Mouse (Mus musculus) splenic B cell, adult 2 months (primary cell): Measurements from ENCODE around the gene Spryd4.
"Not testable (repeated sequence)": the region's sequence is repeated elsewhere in the genome, so short reads cannot be mapped to it uniquely, and the experiment has no call there.

Source experiments
- DNase-seq: peaks from one replicate; pipeline ENCODE4 v3.0.0-alpha.2; 2011; ENCODE audit warnings: low read depth, low spot score
- H3K27me3 ChIP-seq: 2 replicates; pipeline ENCODE4 v1.6.1; 2012; ENCODE audit warnings: mild to moderate bottlenecking, low read length, moderate library complexity, mixed read lengths; ENCODE audit not compliant: control insufficient read depth, poor library complexity, insufficient read depth, severe bottlenecking
- H3K36me3 ChIP-seq: 2 replicates; pipeline ENCODE4 v1.6.1; 2012; ENCODE audit warnings: mild to moderate bottlenecking, low read length, moderate library complexity, mixed read lengths; ENCODE audit not compliant: control insufficient read depth, poor library complexity, insufficient read depth, severe bottlenecking

Gene Spryd4

DNA sequence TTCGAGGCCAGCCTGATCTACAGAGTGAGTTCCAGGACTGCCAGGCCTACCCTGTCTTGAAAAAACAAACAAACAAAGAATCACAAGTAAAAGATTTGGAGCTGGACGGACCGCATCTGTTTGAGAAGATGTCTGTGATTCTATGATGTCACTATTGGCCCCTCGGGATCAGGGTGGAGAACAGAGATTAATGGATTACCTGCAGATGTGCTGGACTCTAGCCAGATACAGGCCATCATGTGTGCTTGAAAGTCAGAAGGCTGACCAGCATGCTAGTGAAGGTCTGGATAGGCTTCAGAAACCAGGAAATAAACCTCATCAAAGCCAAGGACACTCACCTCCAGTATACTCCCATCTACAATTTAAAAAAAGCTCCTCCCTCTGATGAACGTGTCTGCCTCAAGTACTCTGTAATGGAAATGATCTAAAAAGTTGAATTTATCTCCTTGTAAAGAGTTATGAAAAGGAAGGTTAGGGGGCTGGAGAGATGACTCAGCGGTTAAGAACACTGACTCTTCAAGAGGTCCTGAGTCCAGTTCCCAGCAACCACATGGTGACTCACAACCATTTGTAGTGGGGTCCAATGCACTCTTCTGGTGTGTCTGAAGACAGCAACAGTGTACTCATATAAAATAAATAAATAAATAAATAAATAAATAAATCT is 26.2 kb downstream of the Spryd4 start:
- Histone ChIP-seq H3K27me3 (no peaks in the 10 kb centered on the region; the same call in 1 of the 2 replicates), H3K36me3 (no peaks in the 10 kb centered on the region)
- no peak for DNase-seq

DNA sequence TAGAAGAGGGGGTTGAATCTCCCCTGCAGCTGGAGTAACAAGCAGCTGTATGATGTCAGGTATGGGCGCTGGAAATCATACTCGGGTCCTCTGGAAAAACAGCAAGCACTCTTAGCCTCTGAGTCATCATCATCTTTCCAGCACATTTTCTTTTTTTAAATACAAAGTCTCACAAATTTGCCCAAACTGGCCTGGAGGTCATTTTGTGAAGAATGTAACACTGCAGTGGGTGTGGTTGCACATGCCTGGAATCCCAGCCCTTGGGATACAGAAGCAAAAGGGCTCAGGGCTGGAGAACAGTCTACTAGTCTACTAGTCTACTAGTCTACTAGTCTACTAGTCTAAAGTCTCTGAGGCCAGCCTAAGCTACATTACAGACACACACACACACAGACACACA is 27.3 kb downstream of the Spryd4 start:
- H3K27me3 ChIP-seq: no peaks in the 10 kb centered on the region; the same call in 1 of the 2 replicates
- no peaks in the 10 kb centered on the region for H3K36me3 ChIP-seq
- no peak for DNase-seq

GRCm38 (mm10) chr10:128179989-128180388 is 31.6 kb downstream of the Spryd4 start, which contains the start of gene Rbms2:
Gene Rbms2 (minus strand): TSS chr10:128180297.
- no peaks in the 10 kb centered on the region for H3K36me3 ChIP-seq
- DNase-seq: no peak
- H3K27me3 ChIP-seq: no peaks in the 10 kb centered on the region; the same call in 1 of the 2 replicates

DNA sequence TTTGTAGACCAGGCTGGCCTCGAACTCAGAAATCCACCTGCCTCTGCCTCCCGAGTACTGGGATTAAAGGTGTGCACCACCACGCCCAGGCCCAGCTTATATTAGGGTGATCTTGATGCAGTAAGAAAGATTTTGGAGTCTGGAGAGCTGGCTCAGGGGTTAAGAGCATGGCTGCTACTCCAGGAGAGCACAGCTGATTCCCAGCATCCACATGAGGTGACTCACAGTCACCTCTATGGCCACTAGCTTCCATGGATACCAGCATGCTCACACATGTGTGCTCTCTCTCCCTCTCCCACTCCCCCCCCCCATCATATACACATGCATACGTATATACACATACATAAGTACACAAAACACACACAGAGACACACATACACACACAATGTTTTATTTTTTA is 34.3 kb downstream of the Spryd4 start:
- no peak for DNase-seq
- Histone ChIP-seq H3K27me3 (no peaks in the 10 kb centered on the region), H3K36me3 (no peaks in the 10 kb centered on the region)

GRCm38 (mm10) chr10:128175996-128176755 is 35.4 kb downstream of the Spryd4 start:
- H3K36me3 ChIP-seq: no peaks in the 10 kb centered on the region
- DNase-seq: peak; percentile 83

GRCm38 (mm10) chr10:128175302-128175701 is 36.3 kb downstream of the Spryd4 start:
- H3K36me3 ChIP-seq: no peaks in the 10 kb centered on the region
- no peak for DNase-seq
- no peaks in the 10 kb centered on the region for H3K27me3 ChIP-seq

More at GRCm38 (mm10) chr10:128175996-128176755, 35.4 kb downstream of the Spryd4 start:
- no peaks in the 10 kb centered on the region for H3K27me3 ChIP-seq

DNA sequence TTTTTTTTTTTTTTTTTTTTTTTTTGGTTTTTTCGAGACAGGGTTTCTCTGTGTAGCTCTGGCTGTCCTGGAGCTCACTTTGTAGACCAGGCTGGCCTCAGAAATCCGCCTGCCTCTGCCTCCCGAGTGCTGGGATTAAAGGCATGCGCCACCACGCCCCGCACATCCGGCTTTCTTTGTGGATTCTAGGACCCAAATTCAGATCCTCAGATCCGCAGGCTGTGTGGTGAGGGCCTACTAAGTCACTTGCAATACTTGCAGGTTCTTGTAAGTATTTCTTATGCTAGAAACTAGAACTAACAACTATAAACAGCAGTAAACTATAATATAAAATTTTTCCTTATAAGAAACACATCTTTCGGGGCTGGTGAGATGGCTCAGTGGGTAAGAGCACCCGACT is 40.3 kb downstream of the Spryd4 start:
- not testable (repeated sequence) for H3K27me3 ChIP-seq, H3K36me3 ChIP-seq, DNase-seq

DNA sequence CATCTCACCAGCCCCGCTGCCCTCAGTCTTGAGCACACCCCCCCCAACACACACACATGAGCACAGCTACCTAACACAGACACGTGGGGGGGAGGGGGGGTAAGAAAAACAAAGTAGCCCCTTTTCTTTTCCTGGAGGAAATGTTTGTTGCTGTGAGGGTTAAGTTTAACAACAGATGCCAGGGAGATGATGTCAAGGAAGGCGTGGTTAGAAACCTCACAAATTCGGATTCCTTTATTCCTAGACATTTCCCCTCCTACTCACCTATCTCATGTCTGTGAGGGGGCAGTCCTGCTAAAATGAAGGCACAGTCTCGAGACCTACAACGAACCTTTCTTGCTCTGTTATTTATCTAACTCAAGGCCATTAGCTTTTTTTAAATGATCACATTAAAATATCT is 44.5 kb downstream of the Spryd4 start:
- no peaks in the 10 kb centered on the region for H3K36me3 ChIP-seq
- DNase-seq: no peak
- H3K27me3 ChIP-seq: no peaks in the 10 kb centered on the region

DNA sequence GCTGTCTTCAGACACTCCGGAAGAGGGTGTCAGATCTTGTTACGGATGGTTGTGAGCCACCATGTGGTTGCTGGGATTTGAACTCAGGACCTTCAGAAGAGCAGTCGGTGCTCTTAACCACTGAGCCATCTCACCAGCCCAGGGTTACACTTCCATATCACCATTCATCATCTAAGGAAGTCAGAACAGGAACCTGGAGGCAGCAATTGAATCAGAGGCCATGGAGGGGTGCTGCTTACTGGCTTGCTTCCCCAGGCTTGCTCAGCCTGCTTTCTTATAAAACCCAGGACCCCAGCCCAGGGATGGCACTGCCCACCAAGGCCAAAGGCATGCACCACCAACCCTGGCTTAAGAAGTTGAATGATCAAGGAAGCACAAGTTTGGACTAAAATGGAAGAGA is 45.9 kb downstream of the Spryd4 start:
- DNase-seq, H3K27me3 ChIP-seq, H3K36me3 ChIP-seq: not testable (repeated sequence)
